Mouse (Mus musculus) limb, embryonic 15.5 days (tissue): ENCODE data around the gene Tlx1. TPM values are rescaled to one million over a fixed set of nuclear protein-coding genes. Genes with fewer than 3 reads are reported as not detected.

Source experiments
- ATAC-seq: fragments of 200-750 bp; cut with Nextera tagmentation; 2 replicates; pipeline ENCODE4 v1.8.0; 2017; ENCODE audit warnings: low read depth, moderate TSS enrichment; ENCODE audit not compliant: insufficient number of reproducible peaks, low FRiP score, low TSS enrichment
- H3K27ac ChIP-seq: fragments of 300-500 bp; sonication (generic); 2 replicates; pipeline ENCODE4 v1.5.1; 2015; ENCODE audit warnings: moderate library complexity, mild to moderate bottlenecking, inconsistent platforms
- H3K27me3 ChIP-seq: fragments of 300-500 bp; sonication (generic); 2 replicates; pipeline ENCODE4 v1.6.1; 2015; ENCODE audit warnings: inconsistent platforms
- H3K36me3 ChIP-seq: fragments of 300-500 bp; sonication (generic); 2 replicates; pipeline ENCODE4 v1.6.1; 2015; ENCODE audit warnings: inconsistent platforms
- H3K4me1 ChIP-seq: fragments of 300-500 bp; sonication (generic); 2 replicates; pipeline ENCODE4 v1.6.1; 2015; ENCODE audit warnings: inconsistent platforms
- H3K4me2 ChIP-seq: fragments of 300-500 bp; sonication (generic); 2 replicates; pipeline ENCODE4 v1.6.1; 2015; ENCODE audit warnings: mild to moderate bottlenecking, inconsistent platforms
- H3K4me3 ChIP-seq: fragments of 300-500 bp; sonication (generic); 2 replicates; pipeline ENCODE4 v1.5.1; 2015; ENCODE audit warnings: mild to moderate bottlenecking, inconsistent platforms
- H3K9ac ChIP-seq: fragments of 300-500 bp; sonication (generic); 2 replicates; pipeline ENCODE4 v1.6.1; 2015; ENCODE audit warnings: inconsistent platforms
- H3K9me3 ChIP-seq: fragments of 300-500 bp; sonication (generic); 2 replicates; pipeline ENCODE4 v1.6.1; 2016; ENCODE audit warnings: inconsistent platforms
- WGBS: fragments of 180-500 bp; shearing (Covaris S2); methylation state at CpG from one replicate; pipeline ENCODE4 v1.1.7; 2015; 5-methylcytosine and 5-hydroxymethylcytosine counted together
- polyA plus RNA-seq: library from polyadenylated mRNA; unstranded; fragments of >200 nt; fragmentation: Nextera tagmentation; extraction: Ambion mirVana; gene quantifications from 2 replicates; pipeline ENCODE4 v1.2.1, GENCODE M21; 2015

The Tlx1 gene
- polyA plus RNA-seq, 1 experiment from 2014 or later: 0.88 TPM

- peaks cover 25% of the 10 kb centered on the region for H3K4me1 ChIP-seq
These were observed 3.4 kb upstream of the Tlx1 start for GRCm38 (mm10) chr19:45147071-45147470.

GRCm38 (mm10) chr19:45151361-45152182, 1.1 kb downstream of the Tlx1 start:
- Histone ChIP-seq H3K4me3 (peak overlapping the region; percentile 38), H3K27me3 (peaks cover 98% of the 10 kb centered on the region), H3K4me1 (peaks cover 41% of the 10 kb centered on the region), H3K27ac (no peak overlapping the region), H3K36me3 (no peaks in the 10 kb centered on the region), H3K9me3 (no peaks in the 10 kb centered on the region), H3K4me2 (peak overlapping the region; percentile 48), H3K9ac (no peak overlapping the region; the same call in 1 of the 2 replicates)
- WGBS: 6% methylated on average over 36 of the region's 36 CpGs
- no peak for ATAC-seq

More at GRCm38 (mm10) chr19:45147071-45147470, 3.4 kb upstream of the Tlx1 start:
- Histone ChIP-seq H3K27ac (no peak overlapping the region), H3K36me3 (no peaks in the 10 kb centered on the region), H3K4me3 (no peak overlapping the region), H3K4me2 (no peak overlapping the region), H3K27me3 (peaks cover 98% of the 10 kb centered on the region), H3K9me3 (no peaks in the 10 kb centered on the region), H3K9ac (no peak overlapping the region)
- ATAC-seq: no peak
- WGBS: 3% methylated on average over 4 of the region's 4 CpGs

- H3K27me3 ChIP-seq: peaks cover 98% of the 10 kb centered on the region
- no peak overlapping the region for H3K4me2 ChIP-seq
- no peak overlapping the region for H3K27ac ChIP-seq
- no peak for ATAC-seq
- H3K4me3 ChIP-seq: no peak overlapping the region
- no peaks in the 10 kb centered on the region for H3K36me3 ChIP-seq
- 11% methylated on average over 8 of the region's 8 CpGs for WGBS
- H3K4me1 ChIP-seq: peaks cover 41% of the 10 kb centered on the region
- no peaks in the 10 kb centered on the region for H3K9me3 ChIP-seq
- H3K9ac ChIP-seq: no peak overlapping the region
These were observed 1.7 kb downstream of the Tlx1 start for GRCm38 (mm10) chr19:45152183-45152650.

DNA sequence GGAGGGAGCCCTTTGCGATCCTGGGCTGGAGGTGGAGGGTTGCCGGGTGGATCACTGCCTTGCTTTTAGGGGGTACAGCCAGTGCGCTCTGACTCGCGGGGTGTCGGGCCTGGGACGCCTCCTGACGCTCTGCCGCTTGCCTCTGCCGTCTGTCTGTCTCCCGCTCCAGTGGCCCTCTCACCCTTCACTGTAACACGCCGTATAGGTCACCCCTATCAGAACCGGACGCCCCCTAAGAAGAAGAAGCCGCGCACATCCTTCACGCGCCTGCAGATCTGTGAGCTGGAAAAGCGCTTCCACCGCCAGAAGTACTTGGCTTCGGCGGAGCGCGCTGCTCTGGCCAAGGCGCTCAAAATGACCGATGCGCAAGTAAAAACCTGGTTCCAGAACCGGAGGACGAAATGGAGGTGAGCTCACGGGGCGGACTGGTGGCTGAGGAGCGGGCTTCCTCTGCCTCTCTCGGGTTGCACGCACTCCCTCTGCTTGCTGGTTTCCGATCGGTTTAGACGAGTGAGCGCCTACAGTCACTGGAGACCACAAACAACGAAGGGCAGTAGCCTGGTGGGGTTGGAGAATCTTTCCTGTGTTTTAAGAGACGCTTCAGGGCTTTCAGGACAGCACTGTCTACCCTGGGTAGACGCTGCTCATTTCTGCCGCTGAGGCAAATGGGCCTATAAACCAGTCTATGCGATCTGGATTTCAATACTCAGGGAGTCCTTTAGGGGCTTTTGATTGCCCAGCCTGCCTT, 3.0 kb downstream of the Tlx1 start:
- Histone ChIP-seq H3K4me2 (peak overlapping the region; percentile 20), H3K9ac (no peak overlapping the region), H3K9me3 (no peaks in the 10 kb centered on the region), H3K4me1 (peaks cover 41% of the 10 kb centered on the region), H3K36me3 (no peaks in the 10 kb centered on the region), H3K27me3 (peaks cover 98% of the 10 kb centered on the region), H3K27ac (no peak overlapping the region), H3K4me3 (peak overlapping the region; percentile 16)
- ATAC-seq: no peak
- WGBS: 2% methylated on average over 43 of the region's 44 CpGs

GRCm38 (mm10) chr19:45154059-45154386, 3.5 kb downstream of the Tlx1 start:
- Histone ChIP-seq H3K9ac (no peak overlapping the region), H3K4me1 (peaks cover 41% of the 10 kb centered on the region), H3K9me3 (no peaks in the 10 kb centered on the region), H3K36me3 (no peaks in the 10 kb centered on the region), H3K27ac (no peak overlapping the region), H3K4me2 (peak overlapping the region; percentile 20), H3K27me3 (peaks cover 98% of the 10 kb centered on the region), H3K4me3 (peak overlapping the region; percentile 16)
- WGBS: 0% methylated on average over 24 of the region's 24 CpGs
- no peak for ATAC-seq

GRCm38 (mm10) chr19:45154521-45154920, 4.0 kb downstream of the Tlx1 start:
- 0 out of 2 replicates have a peak overlapping the region, but pooled peaks have one; percentile 4 for H3K4me3 ChIP-seq
- no peak overlapping the region for H3K9ac ChIP-seq
- H3K4me1 ChIP-seq: peaks cover 41% of the 10 kb centered on the region
- H3K4me2 ChIP-seq: peak overlapping the region; percentile 20; the same call in 1 of the 2 replicates
- ATAC-seq: no peak
- 1% methylated on average over 18 of the region's 18 CpGs for WGBS
- H3K36me3 ChIP-seq: no peaks in the 10 kb centered on the region
- H3K27me3 ChIP-seq: peaks cover 99% of the 10 kb centered on the region
- H3K9me3 ChIP-seq: no peaks in the 10 kb centered on the region
- H3K27ac ChIP-seq: no peak overlapping the region

- no peak overlapping the region for H3K9ac ChIP-seq
- H3K27ac ChIP-seq: no peak overlapping the region
- H3K27me3 ChIP-seq: peaks cover 99% of the 10 kb centered on the region
- 6% methylated on average over 15 of the region's 15 CpGs for WGBS
- H3K36me3 ChIP-seq: no peaks in the 10 kb centered on the region
- no peak for ATAC-seq
- H3K4me3 ChIP-seq: no peak overlapping the region
- peaks cover 37% of the 10 kb centered on the region for H3K4me1 ChIP-seq
- no peaks in the 10 kb centered on the region for H3K9me3 ChIP-seq
- H3K4me2 ChIP-seq: no peak overlapping the region
These were observed 4.8 kb downstream of the Tlx1 start for GRCm38 (mm10) chr19:45155141-45155790.

GRCm38 (mm10) chr19:45155791-45156186, 5.3 kb downstream of the Tlx1 start:
- H3K4me2 ChIP-seq: no peak overlapping the region
- no peak overlapping the region for H3K4me3 ChIP-seq
- H3K36me3 ChIP-seq: no peaks in the 10 kb centered on the region
- ATAC-seq: no peak
- WGBS: under 1% methylated on average over 26 of the region's 26 CpGs
- H3K27me3 ChIP-seq: peaks cover 99% of the 10 kb centered on the region
- H3K27ac ChIP-seq: no peak overlapping the region
- H3K9ac ChIP-seq: no peak overlapping the region
- no peaks in the 10 kb centered on the region for H3K9me3 ChIP-seq
- peaks cover 36% of the 10 kb centered on the region for H3K4me1 ChIP-seq

DNA sequence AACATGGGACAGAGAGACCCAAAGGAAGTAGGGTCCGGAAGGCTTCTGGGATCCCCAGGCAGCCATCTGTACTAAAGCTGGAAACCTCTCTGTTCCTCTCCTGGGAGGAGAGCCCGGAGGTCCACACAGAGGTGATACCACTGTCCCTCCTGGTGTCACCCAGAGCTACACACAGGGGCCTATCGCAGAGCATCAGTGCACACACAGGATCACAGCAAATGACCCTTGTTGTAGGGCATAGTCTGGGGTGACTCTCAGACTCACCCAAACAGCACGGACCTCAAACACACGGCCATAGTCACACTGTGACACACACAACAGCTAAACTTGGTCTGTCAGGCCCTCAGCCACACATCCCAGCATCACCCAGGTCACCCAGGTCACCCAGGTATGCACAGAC, 5.9 kb downstream of the Tlx1 start:
- Histone ChIP-seq H3K27me3 (peaks cover 99% of the 10 kb centered on the region), H3K36me3 (no peaks in the 10 kb centered on the region), H3K9me3 (no peaks in the 10 kb centered on the region), H3K9ac (no peak overlapping the region), H3K4me2 (no peak overlapping the region), H3K4me1 (peaks cover 32% of the 10 kb centered on the region), H3K4me3 (no peak overlapping the region), H3K27ac (no peak overlapping the region)
- 5% methylated on average over 5 of the region's 5 CpGs for WGBS
- ATAC-seq: no peak

DNA sequence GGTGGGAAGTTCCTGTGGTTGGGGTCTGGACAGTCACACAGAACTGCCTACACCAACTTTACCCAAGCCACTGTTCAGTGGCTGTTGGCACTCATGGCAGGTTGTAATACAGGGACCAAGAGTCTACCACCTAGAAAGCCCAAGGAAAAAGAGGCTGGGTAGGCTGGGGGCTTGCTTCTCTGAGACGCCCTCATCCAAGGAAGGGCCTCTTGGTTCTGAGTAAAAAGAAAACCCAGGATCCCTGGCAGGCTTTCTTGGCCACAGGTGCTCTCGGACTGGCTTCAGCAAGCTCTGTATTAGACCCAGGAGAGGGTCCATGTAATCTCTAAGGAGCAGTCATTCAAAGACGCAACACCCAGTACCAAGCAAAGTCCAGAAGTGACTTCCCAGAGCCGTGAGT, 7.7 kb downstream of the Tlx1 start:
- ATAC-seq: no peak
- Histone ChIP-seq H3K9ac (no peak overlapping the region), H3K4me1 (peaks cover 28% of the 10 kb centered on the region), H3K4me3 (no peak overlapping the region), H3K27me3 (peaks cover 99% of the 10 kb centered on the region), H3K9me3 (no peaks in the 10 kb centered on the region), H3K4me2 (no peak overlapping the region), H3K27ac (no peak overlapping the region), H3K36me3 (no peaks in the 10 kb centered on the region)
- 6% methylated on average over 4 of the region's 4 CpGs for WGBS

- 1% methylated on average over 20 of the region's 20 CpGs for WGBS
- no peaks in the 10 kb centered on the region for H3K9me3 ChIP-seq
- H3K4me1 ChIP-seq: peaks cover 21% of the 10 kb centered on the region
- peaks cover 99% of the 10 kb centered on the region for H3K27me3 ChIP-seq
- no peak overlapping the region for H3K4me3 ChIP-seq
- H3K4me2 ChIP-seq: no peak overlapping the region
- H3K27ac ChIP-seq: no peak overlapping the region
- no peaks in the 10 kb centered on the region for H3K36me3 ChIP-seq
- H3K9ac ChIP-seq: no peak overlapping the region
- no peak for ATAC-seq
These were observed 8.4 kb downstream of the Tlx1 start for GRCm38 (mm10) chr19:45158896-45159295.

DNA sequence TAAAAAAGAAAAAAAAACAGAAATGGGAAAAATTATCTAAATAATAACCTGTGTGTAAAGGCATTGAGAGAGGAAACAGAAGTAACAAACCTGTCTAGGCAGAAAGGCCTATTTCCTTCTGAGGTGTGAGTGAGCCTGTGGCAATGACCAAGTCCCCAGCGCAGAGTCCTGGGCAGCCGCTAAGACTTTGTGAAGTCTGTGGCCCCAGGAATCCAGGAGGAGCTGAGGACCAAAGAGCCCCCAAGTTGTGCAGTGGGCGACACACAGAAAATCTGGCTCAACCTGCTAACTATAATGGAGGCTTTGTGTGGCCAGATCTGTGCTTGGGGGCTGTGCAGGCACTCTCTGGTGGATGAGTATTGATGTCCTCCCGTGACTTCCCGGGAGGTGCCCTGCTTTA, 9.0 kb downstream of the Tlx1 start:
- Histone ChIP-seq H3K9ac (no peak overlapping the region), H3K27me3 (peaks cover 99% of the 10 kb centered on the region), H3K4me1 (peaks cover 17% of the 10 kb centered on the region), H3K9me3 (no peaks in the 10 kb centered on the region), H3K27ac (no peak overlapping the region), H3K4me2 (no peak overlapping the region), H3K4me3 (no peak overlapping the region), H3K36me3 (no peaks in the 10 kb centered on the region)
- WGBS: 6% methylated on average over 5 of the region's 5 CpGs
- ATAC-seq: no peak
